Mouse (Mus musculus) gastrocnemius, adult 2 months (tissue): Measurements from ENCODE around the gene Tal1. TPM values are rescaled to one million over a fixed set of nuclear protein-coding genes. Genes with fewer than 3 reads are reported as not detected.

Experiments
- DNase-seq: peaks from one replicate; pipeline ENCODE4 v3.0.0; 2022
- H3K27ac ChIP-seq: fragments of 200-600 bp; 2 replicates; pipeline ENCODE4 v1.8.1; 2022; ENCODE audit warnings: mild to moderate bottlenecking
- H3K4me3 ChIP-seq: fragments of 200-600 bp; 2 replicates; pipeline ENCODE4 v1.8.1; 2022; ENCODE audit warnings: mild to moderate bottlenecking, moderate library complexity
- CTCF ChIP-seq: fragments of 200-600 bp; IDR thresholded peaks from 2 replicates; pipeline ENCODE4 v1.8.1; 2022; ENCODE audit warnings: antibody characterized with exemption, mild to moderate bottlenecking, moderate library complexity
- intact Hi-C: fragments of 180-260 bp; cut with DNase I; formaldehyde crosslinking; loops from one replicate; pipeline ENCODE4 v1.15.1; 2025
- total RNA-seq, 2 experiments: library from RNA; stranded (reverse); gene quantifications; 2 replicates each; pipeline ENCODE4 v1.2.3; 2021

Gene Tal1
- total RNA-seq, 2 experiments from 2014 or later: 0.94 to 1.7 TPM

- H3K27ac ChIP-seq: peak overlapping the region; percentile 76
- intact Hi-C loops: no loop called here
Measured at GRCm38 (mm10) chr4:115075204-115075915, 19.1 kb downstream of the Tal1 start.

GRCm38 (mm10) chr4:115078892-115079820 lies 22.9 kb downstream of the Tal1 start:
- Histone ChIP-seq H3K4me3 (no peak overlapping the region), H3K27ac (peak overlapping the region; percentile 31; the same call in 1 of the 2 replicates)
- no peak for DNase-seq
- intact Hi-C loops: no loop called here
- TF ChIP-seq CTCF: no peak

More at GRCm38 (mm10) chr4:115075204-115075915, 19.1 kb downstream of the Tal1 start:
- H3K4me3 ChIP-seq: no peak overlapping the region
- TF ChIP-seq CTCF: no peak
- DNase-seq: no peak

GRCm38 (mm10) chr4:115079821-115080349 lies 23.7 kb downstream of the Tal1 start:
- intact Hi-C loops: no loop called here
- no peak overlapping the region for H3K4me3 ChIP-seq
- DNase-seq: no peak
- no peak for TF ChIP-seq CTCF
- no peak overlapping the region for H3K27ac ChIP-seq

GRCm38 (mm10) chr4:115083031-115083430 lies 26.8 kb downstream of the Tal1 start:
- TF ChIP-seq CTCF: no peak
- DNase-seq: no peak
- no peak overlapping the region for H3K4me3 ChIP-seq
- H3K27ac ChIP-seq: no peak overlapping the region
- intact Hi-C loops: no loop called here

- intact Hi-C loops: loop anchor here (2.0 to 5.0 kb wide), 2 partner anchors 47 to 88 kb away; no protein-coding TSS in a partner anchor
- no peak overlapping the region for H3K27ac ChIP-seq
- H3K4me3 ChIP-seq: no peak overlapping the region
- peak; percentile 85 for TF ChIP-seq CTCF
- peak; percentile 44 for DNase-seq
Measured at GRCm38 (mm10) chr4:115085522-115086095, 29.4 kb downstream of the Tal1 start.

GRCm38 (mm10) chr4:115086257-115086656 lies 30.0 kb downstream of the Tal1 start:
- TF ChIP-seq CTCF: no peak
- Histone ChIP-seq H3K4me3 (no peak overlapping the region), H3K27ac (no peak overlapping the region)
- no peak for DNase-seq
- intact Hi-C loops: loop anchor here (2.0 to 5.0 kb wide), 2 partner anchors 47 to 89 kb away; no protein-coding TSS in a partner anchor

GRCm38 (mm10) chr4:115086763-115087415 lies 30.7 kb downstream of the Tal1 start:
- intact Hi-C loops: loop anchor here (2.0 to 5.0 kb wide), 2 partner anchors 48 to 90 kb away; no protein-coding TSS in a partner anchor
- Histone ChIP-seq H3K4me3 (no peak overlapping the region), H3K27ac (no peak overlapping the region)
- no peak for TF ChIP-seq CTCF
- no peak for DNase-seq

GRCm38 (mm10) chr4:115088611-115089338 lies 32.5 kb downstream of the Tal1 start, which contains the start of gene Pdzk1ip1:
Pdzk1ip1 (plus strand) TSS chr4:115088708.
- DNase-seq: no peak
- Histone ChIP-seq H3K27ac (no peak within 1 kb of the TSS), H3K4me3 (no peak within 1 kb of the TSS)
- TF ChIP-seq CTCF: no peak
- intact Hi-C loops: loop anchor here (5.0 kb wide), 1 partner anchor 91 kb away; no protein-coding TSS in a partner anchor

- intact Hi-C loops: no loop called here
- no peak for DNase-seq
- TF ChIP-seq CTCF: no peak
- H3K27ac ChIP-seq: no peak overlapping the region
- H3K4me3 ChIP-seq: no peak overlapping the region
Measured at GRCm38 (mm10) chr4:115090592-115090991, 34.4 kb downstream of the Tal1 start.

- intact Hi-C loops: no loop called here
- DNase-seq: no peak
Measured at GRCm38 (mm10) chr4:115091806-115092205, 35.6 kb downstream of the Tal1 start.

GRCm38 (mm10) chr4:115093331-115093864 lies 37.2 kb downstream of the Tal1 start:
- no peak for TF ChIP-seq CTCF
- intact Hi-C loops: no loop called here
- Histone ChIP-seq H3K4me3 (no peak overlapping the region), H3K27ac (no peak overlapping the region)
- DNase-seq: no peak

More at GRCm38 (mm10) chr4:115091806-115092205, 35.6 kb downstream of the Tal1 start:
- TF ChIP-seq CTCF: no peak
- Histone ChIP-seq H3K27ac (no peak overlapping the region), H3K4me3 (no peak overlapping the region)
